Mouse (Mus musculus): ENCODE measurements at regions not wholly inside any gene's neighbourhood (a gene's known extent, or its start where the extent isn't known, plus 50 kb on each side); places are given as distances from the start of the nearest gene placed in this dataset.
A peak's percentile ranks its signal among the peaks of the same experiment; 100 is the strongest.

GRCm38 (mm10) chr10:84075581-84075980 is 352.9 kb downstream of the 1500009L16Rik start:
- TF ChIP-seq POLR2A (IDR thresholded peaks at IDR 0.05; ENCODE audit: borderline replicate concordance, extremely low read depth, insufficient read depth, insufficient read length, poor library complexity, severe bottlenecking) (no peak), CTCF (IDR thresholded peaks at IDR 0.05; ENCODE audit: borderline replicate concordance, extremely low read depth, insufficient read depth, insufficient read length) (no peak)
- DNase-seq (ENCODE audit: low read depth): no peak

GRCm38 (mm10) chr10:84080236-84080635 is 357.6 kb downstream of the 1500009L16Rik start:
- TF ChIP-seq CTCF (IDR thresholded peaks at IDR 0.05; ENCODE audit: borderline replicate concordance, extremely low read depth, insufficient read depth, insufficient read length): no peak
- TF ChIP-seq POLR2A (IDR thresholded peaks at IDR 0.05; ENCODE audit: borderline replicate concordance, extremely low read depth, insufficient read depth, insufficient read length, poor library complexity, severe bottlenecking): no peak
- DNase-seq (ENCODE audit: low read depth): no peak

GRCm38 (mm10) chr10:84081673-84082072 is 358.7 kb downstream of the Nuak1 start:
- no peak for TF ChIP-seq CTCF (IDR thresholded peaks at IDR 0.05; ENCODE audit: borderline replicate concordance, extremely low read depth, insufficient read depth, insufficient read length)
- no peak for TF ChIP-seq POLR2A (IDR thresholded peaks at IDR 0.05; ENCODE audit: borderline replicate concordance, extremely low read depth, insufficient read depth, insufficient read length, poor library complexity, severe bottlenecking)
- no peak for DNase-seq (ENCODE audit: low read depth)

- TF ChIP-seq CTCF (IDR thresholded peaks at IDR 0.05; ENCODE audit: borderline replicate concordance, extremely low read depth, insufficient read depth, insufficient read length) (no peak), POLR2A (IDR thresholded peaks at IDR 0.05; ENCODE audit: borderline replicate concordance, extremely low read depth, insufficient read depth, insufficient read length, poor library complexity, severe bottlenecking) (no peak)
- DNase-seq (ENCODE audit: low read depth): no peak
These were observed 352.9 kb downstream of the Nuak1 start for GRCm38 (mm10) chr10:84087528-84087927.

- no peak for DNase-seq (ENCODE audit: low read depth)
- TF ChIP-seq POLR2A (IDR thresholded peaks at IDR 0.05; ENCODE audit: borderline replicate concordance, extremely low read depth, insufficient read depth, insufficient read length, poor library complexity, severe bottlenecking): no peak
- no peak for TF ChIP-seq CTCF (IDR thresholded peaks at IDR 0.05; ENCODE audit: borderline replicate concordance, extremely low read depth, insufficient read depth, insufficient read length)
These were observed 352.5 kb downstream of the Nuak1 start for GRCm38 (mm10) chr10:84087929-84088328.

GRCm38 (mm10) chr10:84088799-84089778 is 351.3 kb downstream of the Nuak1 start:
- TF ChIP-seq CTCF (IDR thresholded peaks at IDR 0.05; ENCODE audit: borderline replicate concordance, extremely low read depth, insufficient read depth, insufficient read length): no peak
- no peak for TF ChIP-seq POLR2A (IDR thresholded peaks at IDR 0.05; ENCODE audit: borderline replicate concordance, extremely low read depth, insufficient read depth, insufficient read length, poor library complexity, severe bottlenecking)
- DNase-seq (ENCODE audit: low read depth): no peak

GRCm38 (mm10) chr10:84093919-84094318 is 346.5 kb downstream of the Nuak1 start:
- no peak for DNase-seq (ENCODE audit: low read depth)
- TF ChIP-seq CTCF (IDR thresholded peaks at IDR 0.05; ENCODE audit: borderline replicate concordance, extremely low read depth, insufficient read depth, insufficient read length) (no peak), POLR2A (IDR thresholded peaks at IDR 0.05; ENCODE audit: borderline replicate concordance, extremely low read depth, insufficient read depth, insufficient read length, poor library complexity, severe bottlenecking) (no peak)

- TF ChIP-seq POLR2A (IDR thresholded peaks at IDR 0.05; ENCODE audit: borderline replicate concordance, extremely low read depth, insufficient read depth, insufficient read length, poor library complexity, severe bottlenecking): no peak
- TF ChIP-seq CTCF (IDR thresholded peaks at IDR 0.05; ENCODE audit: borderline replicate concordance, extremely low read depth, insufficient read depth, insufficient read length): no peak
- DNase-seq (ENCODE audit: low read depth): peak; percentile 39
These were observed 343.2 kb downstream of the Nuak1 start for GRCm38 (mm10) chr10:84097196-84097595.

- TF ChIP-seq CTCF (IDR thresholded peaks at IDR 0.05; ENCODE audit: borderline replicate concordance, extremely low read depth, insufficient read depth, insufficient read length): no peak
- no peak for TF ChIP-seq POLR2A (IDR thresholded peaks at IDR 0.05; ENCODE audit: borderline replicate concordance, extremely low read depth, insufficient read depth, insufficient read length, poor library complexity, severe bottlenecking)
- DNase-seq (ENCODE audit: low read depth): peak; percentile 32
These were observed 336.4 kb downstream of the Nuak1 start for GRCm38 (mm10) chr10:84103985-84104384.

GRCm38 (mm10) chr10:84104556-84104955 is 335.8 kb downstream of the Nuak1 start:
- no peak for DNase-seq (ENCODE audit: low read depth)
- no peak for TF ChIP-seq CTCF (IDR thresholded peaks at IDR 0.05; ENCODE audit: borderline replicate concordance, extremely low read depth, insufficient read depth, insufficient read length)
- TF ChIP-seq POLR2A (IDR thresholded peaks at IDR 0.05; ENCODE audit: borderline replicate concordance, extremely low read depth, insufficient read depth, insufficient read length, poor library complexity, severe bottlenecking): no peak

- no peak for DNase-seq (ENCODE audit: low read depth)
- no peak for TF ChIP-seq POLR2A (IDR thresholded peaks at IDR 0.05; ENCODE audit: borderline replicate concordance, extremely low read depth, insufficient read depth, insufficient read length, poor library complexity, severe bottlenecking)
- no peak for TF ChIP-seq CTCF (IDR thresholded peaks at IDR 0.05; ENCODE audit: borderline replicate concordance, extremely low read depth, insufficient read depth, insufficient read length)
These were observed 330.6 kb downstream of the Nuak1 start for GRCm38 (mm10) chr10:84109680-84110371.

Data from brain, embryonic 14.5 days (tissue).